Mouse (Mus musculus) heart, postnatal 0 days (tissue): ENCODE measurements around the gene Rp9.

Experiments
- CTCF ChIP-seq: IDR thresholded peaks from 2 replicates; pipeline ENCODE4 v1.5.1; 2016; ENCODE audit warnings: antibody characterized with exemption, control low read depth, low read depth
- EP300 ChIP-seq: IDR thresholded peaks from 2 replicates; pipeline ENCODE4 v1.6.1; 2016; ENCODE audit warnings: antibody characterized with exemption, low read depth

DNA sequence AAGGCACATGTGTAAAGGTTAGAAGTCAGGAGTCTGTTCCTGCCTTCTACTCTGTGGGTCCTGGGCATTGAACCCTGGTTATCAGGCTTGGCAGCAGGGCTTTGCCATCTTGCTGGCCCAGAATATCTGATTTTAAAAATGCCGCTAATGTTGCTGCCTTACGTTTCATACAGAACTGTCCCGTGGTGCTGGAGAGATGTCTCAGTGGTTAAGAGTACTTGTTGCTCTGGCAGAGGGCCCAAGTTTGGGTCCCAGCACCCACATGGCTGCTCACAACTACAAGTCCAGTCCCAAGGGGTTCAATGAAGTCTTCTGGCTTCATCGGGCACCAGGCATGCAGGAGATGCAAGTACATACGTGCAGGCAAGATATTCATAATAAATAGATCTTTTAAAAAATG is 3.3 kb downstream of the Rp9 start:
- TF ChIP-seq CTCF (no peak), EP300 (no peak)
